Mouse (Mus musculus): ENCODE measurements around the gene Srl.

DNA sequence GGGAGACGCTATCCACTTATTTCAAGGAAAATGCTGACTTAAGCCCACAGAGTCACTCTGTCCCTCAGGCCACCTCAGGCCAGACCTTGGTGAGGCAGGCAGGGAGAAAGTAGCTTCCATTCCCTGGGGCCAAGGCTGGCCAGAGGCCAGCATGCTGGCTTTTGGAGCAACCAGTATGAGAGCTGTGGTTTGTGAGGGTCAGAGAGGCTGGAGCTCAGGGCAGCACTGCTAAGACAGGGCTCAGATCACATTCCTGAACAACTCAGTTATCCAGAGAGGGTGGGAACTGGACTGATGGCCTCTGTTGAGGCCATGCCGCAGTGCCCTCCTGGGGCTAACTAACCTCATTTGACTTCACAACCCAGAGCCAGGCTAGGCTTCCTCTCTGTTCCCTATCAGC lies 106.2 kb downstream of the Srl start:
- no peak for TF ChIP-seq POLR2A (IDR thresholded peaks at IDR 0.05; ENCODE audit: control insufficient read depth, extremely low read depth, insufficient read depth, low read length, poor library complexity)
- no peak for TF ChIP-seq CTCF (IDR thresholded peaks at IDR 0.05; ENCODE audit: borderline replicate concordance, control insufficient read depth, extremely low read depth, insufficient read depth, low read length, poor library complexity)
